In genomic region chr17:31817203-31817602, GRCm38 (mm10) we compare ENCODE assay signal across 9 mouse cellular contexts. TPM values are rescaled to one million over a fixed set of nuclear protein-coding genes. Genes with fewer than 3 reads are reported as not detected.
DNase-seq lines count a peak whose midpoint lies in the region; ATAC-seq and TF ChIP-seq lines count a peak whose summit lies in the region.
"Had no signal": no experiment of that assay in that cellular context is flagged by ENCODE, and none has a peak within 500 bp of the region (broad histone marks: within the 10 kb centered on the region; RNA-seq: fewer than 3 reads in every experiment).

No protein-coding gene starts in this region.

- no peak overlapping the region for H3K4me3 ChIP-seq in layer of hippocampus, adult 2 months
- H3K4me3 ChIP-seq in forebrain, embryonic 16.5 days (replicated peaks; ENCODE audit: low read length) = no peak overlapping the region

- peak; percentile 37; the same call in 1 of the 2 replicates for ATAC-seq in forebrain, embryonic 16.5 days

- H3K36me3 ChIP-seq in forebrain, embryonic 16.5 days (ENCODE audit: control insufficient read depth, insufficient read depth) = no peaks in the 10 kb centered on the region

- 20% methylated on average over 5 of the region's 5 CpGs for WGBS in forebrain, embryonic 16.5 days

- H3K4me1 ChIP-seq in forebrain, embryonic 16.5 days (replicated peaks; ENCODE audit: control insufficient read depth, insufficient read depth, low read length) = peaks cover 40% of the 10 kb centered on the region

- no peak overlapping the region for H3K9ac ChIP-seq in forebrain, embryonic 16.5 days (replicated peaks; ENCODE audit: low read depth, low read length)

- intact Hi-C loops in left cerebral cortex, postnatal 4 days (cut with DNase I) = no loop called here

- no peaks in the 10 kb centered on the region for H3K9me3 ChIP-seq in forebrain, embryonic 16.5 days (ENCODE audit: control insufficient read depth, low read length)

- peak; percentile 27 for DNase-seq in layer of hippocampus, adult 11-12 months (ENCODE audit: low spot score)
- DNase-seq in layer of hippocampus, adult 2 months (ENCODE audit: low spot score in 2 of 2) = no peak
- peak; percentile 77 for DNase-seq in left cerebral cortex, postnatal 4 days
- DNase-seq in right cerebral cortex, adult 2 months (ENCODE audit: low spot score in 2 of 2) = peak; percentile 31 to 33
- no peak for DNase-seq in heart, adult 8-10 months (ENCODE audit: low spot score)
- DNase-seq in thymus, postnatal 0 days (ENCODE audit: low spot score) = no peak
- no peak for DNase-seq in testis, postnatal 10 days (ENCODE audit: low spot score)
- DNase-seq: lung, adult 2 months had no signal

- H3K27ac ChIP-seq in layer of hippocampus, adult 2 months = no peak overlapping the region
- peak overlapping the region; percentile 42 for H3K27ac ChIP-seq in forebrain, embryonic 16.5 days (ENCODE audit: low read length)

- no peak for TF ChIP-seq CTCF in layer of hippocampus, adult 2 months (conservative IDR thresholded peaks at IDR 0.05)

- H3K4me2 ChIP-seq in forebrain, embryonic 16.5 days (ENCODE audit: low read length) = no peak overlapping the region

- H3K27me3 ChIP-seq in forebrain, embryonic 16.5 days (replicated peaks; ENCODE audit: control insufficient read depth, insufficient read depth, low read length) = no peaks in the 10 kb centered on the region

RNA-seq across cellular contexts. Expression of gene Sik1, which starts 38.4 kb away (rescaled TPM):
- 10 to 100 TPM; 12.4 to 15.4 TPM for total RNA-seq in layer of hippocampus, adult 2 months (2021)
- 19.9 and 20.1 TPM in 2 replicates for polyA plus RNA-seq in forebrain, embryonic 16.5 days (2015; fragmentation: Nextera tagmentation; extraction: Ambion mirVana)
- 10 to 100 TPM; 34.7 to 39.7 TPM for total RNA-seq in left cerebral cortex, postnatal 4 days (2021)
- 10 to 100 TPM; 19.0 to 34.0 (median 30.2) TPM for total RNA-seq in heart, adult 8-10 months (2022)
- polyA plus RNA-seq in thymus, postnatal 0 days (2015; fragmentation: Nextera tagmentation; extraction: Ambion mirVana) = 12.4 and 14.2 TPM in 2 replicates

Comparison
In these comparisons a context has a peak if more than half of its experiments do, and no peak if none do; other contexts are left out.
1. DNase-seq: peak in layer of hippocampus, adult 11-12 months (single experiment), left cerebral cortex, postnatal 4 days (single experiment) and right cerebral cortex, adult 2 months (2 of 2); none in layer of hippocampus, adult 2 months (0 of 2), heart, adult 8-10 months (single experiment), thymus, postnatal 0 days (single experiment) and testis, postnatal 10 days (single experiment).